Mouse (Mus musculus) ES-CJ7 (cell line): ENCODE results near the gene Tubal3.
"Not testable (repeated sequence)": the region's sequence is repeated elsewhere in the genome, so short reads cannot be mapped to it uniquely, and the experiment has no call there.

Experiments
- DNase-seq: peaks from one replicate; pipeline ENCODE4 v3.0.0; 2011; ENCODE audit warnings: low read depth, low spot score

The Tubal3 gene

DNA sequence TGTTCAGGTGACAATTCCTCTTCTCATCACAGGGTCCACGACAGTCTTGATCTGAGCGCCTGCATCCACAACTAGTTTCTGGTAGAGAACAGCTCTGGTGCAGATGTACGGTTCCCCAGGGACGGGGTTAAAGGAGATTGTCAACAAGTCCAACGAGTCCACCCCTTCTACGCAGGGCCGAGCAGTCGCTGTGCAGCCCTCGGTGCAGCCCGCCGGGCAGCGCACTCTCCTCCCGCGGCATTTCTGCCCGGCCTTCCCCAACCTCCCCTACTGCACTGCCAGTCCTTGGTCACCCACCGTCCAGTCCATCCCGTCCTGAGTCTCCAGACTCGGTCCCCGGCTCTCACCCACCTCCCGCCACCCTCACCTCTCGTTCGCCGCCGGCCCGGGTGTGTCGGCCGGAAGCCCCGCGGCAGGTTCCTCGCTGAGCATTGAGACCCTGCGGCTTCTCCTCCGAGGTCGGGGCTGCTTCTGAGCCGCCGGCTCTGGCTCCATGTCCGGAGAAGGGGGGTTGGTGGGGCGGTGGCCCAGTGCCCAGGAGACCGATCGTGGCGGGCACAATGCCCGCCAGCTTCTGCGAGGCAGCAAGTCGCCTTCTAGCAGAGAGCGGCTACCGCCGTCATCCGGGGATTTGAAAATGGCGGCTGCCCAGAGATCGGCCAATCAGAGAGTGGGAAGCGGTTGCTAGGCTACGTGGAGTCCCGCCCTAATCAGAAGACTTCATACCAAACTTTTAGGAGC, at the start of gene Tubal3, which contains the start of gene Net1:
Gene Tubal3, plus strand, starts transcription at position 704 of the 741 bp plus-strand sequence.
Gene Net1, minus strand, starts transcription at position 650 of the 741 bp plus-strand sequence.
- DNase-seq, result peak; percentile 87

DNA sequence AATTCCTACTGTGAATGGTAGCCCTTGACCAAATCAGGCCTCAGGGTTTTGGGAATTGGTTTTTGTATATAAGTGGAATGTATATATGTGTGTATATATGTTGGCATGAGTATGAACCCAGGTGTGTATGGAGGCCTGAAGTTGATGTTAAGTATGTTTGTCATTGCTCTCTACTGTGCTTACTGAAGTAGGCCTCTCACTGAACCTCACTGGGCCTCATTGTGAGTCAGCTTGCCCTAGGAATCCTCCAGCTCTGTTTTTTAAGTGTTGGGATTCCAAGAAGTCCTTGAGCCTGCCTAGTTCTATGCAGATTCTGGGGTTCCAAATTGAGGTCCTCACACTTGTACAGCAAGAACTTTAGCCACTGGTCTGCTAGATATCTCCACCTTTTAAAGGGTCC, 48.2 kb upstream of the Tubal3 start:
- no peak for DNase-seq

DNA sequence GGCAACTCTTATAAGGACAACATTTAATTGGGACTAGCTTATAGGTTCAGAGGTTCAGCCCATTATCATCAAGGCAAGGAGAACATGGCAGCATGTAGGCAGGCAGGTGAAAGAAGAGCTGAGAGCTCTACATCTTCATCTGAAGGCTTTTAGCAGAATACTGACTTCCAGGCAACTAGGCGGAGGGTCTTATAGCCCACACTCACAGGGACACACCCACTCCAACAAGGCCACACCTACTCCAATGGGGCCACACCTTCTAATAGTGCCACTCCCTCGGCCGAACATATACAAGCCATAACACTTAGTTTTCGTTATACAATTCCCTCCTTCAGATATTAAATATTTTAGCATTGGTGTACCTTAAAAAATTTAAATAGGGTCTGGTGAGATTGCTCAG, 45.2 kb upstream of the Tubal3 start:
- no peak for DNase-seq

DNA sequence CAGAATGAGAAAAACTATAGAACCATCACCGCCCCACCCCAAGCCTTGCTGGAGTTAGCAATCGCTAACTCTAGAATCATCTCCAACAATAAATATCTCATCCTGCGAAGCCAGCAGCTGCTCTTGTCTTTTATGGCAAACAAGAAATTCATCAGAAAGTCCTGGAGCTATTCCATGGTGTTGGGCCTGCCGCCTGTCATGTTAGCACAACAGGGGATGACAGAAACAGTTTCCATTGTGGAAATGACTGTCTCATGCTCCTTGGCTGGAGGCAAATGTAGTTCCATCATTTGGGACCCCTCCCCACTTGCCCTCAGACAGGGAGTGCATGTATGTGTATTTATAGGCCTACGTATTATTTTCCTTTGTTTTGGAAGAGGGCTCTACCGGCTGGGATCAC, 41.6 kb upstream of the Tubal3 start:
- DNase-seq, result no peak

DNA sequence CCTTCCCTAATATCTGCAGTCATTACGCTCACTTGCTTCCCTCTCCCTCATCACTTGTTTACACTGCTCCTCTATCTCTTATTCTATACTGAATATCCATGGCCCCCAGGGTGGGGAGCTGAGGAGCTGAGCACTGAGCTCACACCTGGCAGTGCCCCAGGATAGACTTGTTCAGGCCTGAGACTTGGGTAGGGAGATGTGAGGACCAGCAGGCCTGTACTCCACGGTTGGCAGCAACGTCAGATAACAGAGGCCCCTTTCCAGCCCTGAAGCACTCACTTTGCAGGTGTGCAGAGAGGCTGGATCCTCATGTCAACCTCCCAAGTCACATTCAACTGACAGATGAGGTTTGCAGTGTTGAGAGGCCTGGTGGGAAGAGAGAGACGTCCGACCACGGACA, 40.9 kb upstream of the Tubal3 start:
- no peak for DNase-seq

DNA sequence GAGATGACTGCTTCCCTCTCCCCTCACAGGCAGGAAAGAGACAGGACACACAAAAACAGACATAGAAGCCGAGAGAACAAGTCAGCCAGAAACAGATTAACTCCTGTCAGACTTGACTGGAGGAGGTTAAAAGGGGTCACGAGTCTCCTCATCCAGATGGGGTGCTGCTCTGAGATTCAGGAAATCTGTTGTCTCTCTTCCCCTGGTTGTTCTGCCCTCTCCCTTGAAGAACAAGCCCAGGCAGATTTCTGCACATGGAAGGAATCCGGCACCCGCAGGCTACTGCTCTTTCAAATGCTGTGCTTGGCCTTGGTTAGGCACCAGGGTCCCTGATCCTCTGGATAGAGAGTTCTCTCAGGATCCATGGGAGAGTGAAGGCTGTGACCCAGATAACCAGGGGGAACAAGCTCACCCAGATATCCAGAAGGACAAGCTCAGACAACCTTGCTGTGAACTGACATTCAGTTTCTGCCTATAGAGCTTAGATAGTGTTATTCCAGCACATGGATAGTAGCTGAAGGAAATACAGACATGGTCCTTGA, 40.3 kb upstream of the Tubal3 start:
- DNase-seq, result no peak

DNA sequence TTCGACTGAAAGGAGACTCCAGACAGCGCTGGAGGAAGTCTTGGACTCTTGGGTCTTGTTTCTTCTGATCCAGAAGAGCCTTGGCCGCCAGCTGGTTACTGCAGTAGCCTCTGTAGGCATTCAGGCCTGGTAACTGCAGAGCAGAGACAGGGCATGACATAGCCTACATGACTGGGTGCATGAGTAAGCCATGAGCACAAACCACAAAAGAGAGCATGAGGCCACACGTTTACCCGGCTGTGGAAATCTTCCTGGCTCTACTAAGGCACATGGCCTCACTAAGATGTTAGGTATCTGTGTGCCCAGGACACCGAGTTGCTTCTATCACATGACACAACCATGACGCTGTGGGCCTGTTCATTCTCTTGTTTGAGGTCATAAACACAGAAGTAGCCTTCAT, 31.4 kb upstream of the Tubal3 start:
- no peak for DNase-seq

DNA sequence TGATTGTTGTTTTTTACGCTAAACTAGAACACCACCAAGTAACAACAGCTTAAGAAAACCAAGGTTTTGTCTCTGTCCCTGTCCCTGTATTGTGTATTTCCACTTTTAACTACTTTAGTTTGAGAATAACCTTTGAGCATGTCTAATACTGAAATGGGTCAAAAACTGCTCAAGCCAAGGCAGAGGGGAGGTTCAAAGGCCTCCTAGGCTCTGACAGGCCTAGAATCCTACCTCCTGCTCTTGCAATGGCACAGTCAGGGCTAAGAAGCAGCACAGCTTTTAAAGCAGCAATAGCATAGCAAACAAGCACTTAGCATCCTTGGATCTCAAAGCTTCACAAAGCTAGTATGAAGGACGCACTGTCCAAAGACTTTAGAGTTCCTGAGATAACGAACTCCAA, 29.0 kb upstream of the Tubal3 start:
- DNase-seq, result no peak

DNA sequence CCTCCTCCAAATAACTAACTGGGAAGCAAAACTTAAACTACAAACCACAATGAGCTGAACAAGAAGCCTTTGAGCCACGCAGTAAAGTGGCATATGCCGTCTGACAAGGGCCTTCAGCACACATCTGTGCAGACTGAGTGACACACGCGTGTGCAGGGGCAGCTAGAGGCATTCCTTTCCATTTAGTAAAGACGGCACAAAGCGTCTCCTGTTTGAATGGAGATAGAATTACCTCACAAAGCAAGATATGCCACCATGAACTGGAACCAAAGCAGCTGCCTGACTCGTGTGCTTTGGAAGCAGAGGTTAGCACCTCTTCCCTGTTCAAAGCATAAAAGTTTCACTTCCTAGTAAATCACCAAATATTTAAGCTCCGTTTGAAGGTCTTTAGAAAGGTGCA, 28.0 kb upstream of the Tubal3 start:
- no peak for DNase-seq

DNA sequence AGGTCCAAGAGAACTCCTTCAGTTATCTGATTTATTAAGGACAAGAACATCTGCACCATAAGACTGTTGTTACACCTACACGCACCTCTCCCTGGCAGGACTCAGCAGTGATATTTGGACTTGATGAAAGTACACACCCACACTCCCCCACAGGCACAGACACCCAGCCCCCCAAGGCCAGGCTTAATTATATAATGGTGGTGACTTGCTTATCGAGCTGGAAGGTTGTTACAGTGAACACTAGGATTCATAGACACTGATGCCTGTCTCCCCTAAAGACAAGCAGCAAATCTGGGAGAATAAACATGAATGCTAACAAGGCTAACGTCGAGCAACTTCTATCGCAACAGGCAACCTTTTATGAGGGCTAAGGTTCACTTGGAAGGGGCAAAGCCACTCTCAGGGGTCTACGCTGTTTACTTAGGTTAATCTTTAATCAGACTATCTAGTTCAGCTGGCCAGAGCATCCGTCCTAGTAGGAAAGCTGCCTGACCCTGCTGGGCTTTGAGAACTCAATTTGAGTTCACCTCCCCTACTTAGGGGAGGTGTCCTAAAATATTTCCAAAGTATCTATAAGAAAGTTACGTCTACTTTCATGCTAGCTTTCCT, 26.5 kb upstream of the Tubal3 start:
- DNase-seq, result no peak

DNA sequence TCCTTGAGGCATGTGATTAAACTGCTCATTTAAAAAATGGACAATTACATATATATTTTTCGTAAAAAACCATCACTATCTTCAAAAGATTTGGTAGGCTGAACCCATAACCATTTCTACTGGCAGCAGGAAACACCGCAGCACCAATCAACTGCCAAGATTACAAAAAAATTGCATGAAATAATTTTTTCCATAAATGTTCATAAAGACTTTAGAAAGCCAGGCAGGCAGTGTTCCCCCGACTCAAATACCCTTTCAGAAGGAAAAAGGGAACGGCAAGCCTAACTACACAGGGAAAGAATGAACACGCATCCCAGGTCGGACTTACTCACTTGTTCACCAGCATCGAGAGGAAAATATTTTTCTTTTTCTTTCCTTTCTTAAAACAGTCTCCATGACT, 25.5 kb upstream of the Tubal3 start:
- DNase-seq, result no peak

DNA sequence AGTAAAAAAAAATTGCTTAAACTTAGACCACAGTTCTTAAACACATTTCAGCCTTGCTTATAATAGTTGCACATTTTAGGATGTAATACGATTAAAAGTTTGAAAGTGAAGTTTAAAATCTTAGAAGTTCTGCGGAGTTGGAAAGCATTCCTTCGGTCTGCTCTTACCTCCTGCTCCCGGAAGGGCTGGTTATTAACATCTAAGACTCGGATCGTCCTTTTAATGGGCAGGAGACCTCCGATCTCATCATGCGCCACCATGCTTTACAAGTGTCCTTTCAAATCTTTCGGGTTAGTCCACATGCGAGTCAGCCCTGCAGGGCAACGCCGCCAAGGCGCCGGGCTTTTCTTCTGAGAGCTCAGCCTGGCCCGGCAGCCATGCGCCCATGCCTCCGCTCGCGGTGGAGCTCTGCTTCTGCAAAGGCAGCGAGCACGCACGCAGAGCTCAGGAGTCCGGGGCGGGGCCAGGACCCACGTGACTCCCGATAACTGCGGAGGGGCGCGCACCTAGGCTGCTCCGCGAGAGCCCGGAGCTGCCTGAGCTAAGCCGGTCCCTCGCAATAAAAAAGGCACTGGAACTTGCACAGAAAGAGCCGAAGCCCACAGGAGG, 24.8 kb upstream of the Tubal3 start:
- DNase-seq, result peak; percentile 90

DNA sequence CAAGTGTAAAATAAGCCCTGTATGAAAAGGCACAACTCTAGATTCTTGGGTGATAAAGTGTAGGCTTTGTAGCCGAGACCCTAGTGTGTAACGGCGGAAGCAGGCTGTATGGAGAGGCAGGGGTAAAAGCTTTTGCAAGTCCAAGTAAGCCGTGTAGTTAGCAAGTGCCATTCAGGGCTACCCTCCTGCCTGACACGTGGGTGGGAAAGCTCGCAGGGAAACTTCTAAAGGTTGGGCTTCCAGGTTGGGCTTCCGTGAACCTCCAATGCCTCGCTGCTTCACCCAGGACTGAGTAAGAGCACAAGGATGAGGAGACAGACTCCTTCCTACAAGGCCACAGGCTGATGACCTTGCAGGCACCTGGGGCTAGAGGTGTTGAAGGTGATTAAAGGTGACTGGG, 23.5 kb upstream of the Tubal3 start:
- DNase-seq, result peak; percentile 20

DNA sequence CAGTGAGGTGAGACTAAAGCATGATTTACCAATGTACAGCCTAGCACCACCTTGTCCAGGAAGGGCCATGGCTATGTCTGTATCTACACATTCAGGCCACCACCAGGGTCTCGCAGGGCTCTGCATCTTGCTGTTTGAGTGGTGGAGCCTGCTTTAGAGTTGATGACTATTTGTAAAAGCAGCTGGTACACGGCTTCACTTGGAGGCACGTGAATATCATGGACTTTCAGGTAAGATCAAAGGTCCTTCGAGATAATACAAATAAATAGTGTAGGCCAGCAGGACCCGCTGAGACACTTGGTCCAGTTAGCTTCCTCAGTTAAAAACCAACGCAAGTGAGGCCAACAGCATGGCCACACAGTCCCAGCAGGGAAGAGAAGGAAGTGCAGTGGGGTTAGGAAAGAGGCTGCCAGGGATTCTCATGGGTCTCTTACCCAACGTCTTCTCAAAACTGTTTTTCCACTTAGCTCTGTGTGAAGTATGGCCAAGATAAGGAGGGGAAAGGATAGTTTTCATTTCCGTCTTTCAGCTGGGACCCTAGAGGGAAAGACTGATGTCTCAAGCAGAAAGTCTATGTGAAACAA, 22.6 kb upstream of the Tubal3 start:
- DNase-seq, result no peak

DNA sequence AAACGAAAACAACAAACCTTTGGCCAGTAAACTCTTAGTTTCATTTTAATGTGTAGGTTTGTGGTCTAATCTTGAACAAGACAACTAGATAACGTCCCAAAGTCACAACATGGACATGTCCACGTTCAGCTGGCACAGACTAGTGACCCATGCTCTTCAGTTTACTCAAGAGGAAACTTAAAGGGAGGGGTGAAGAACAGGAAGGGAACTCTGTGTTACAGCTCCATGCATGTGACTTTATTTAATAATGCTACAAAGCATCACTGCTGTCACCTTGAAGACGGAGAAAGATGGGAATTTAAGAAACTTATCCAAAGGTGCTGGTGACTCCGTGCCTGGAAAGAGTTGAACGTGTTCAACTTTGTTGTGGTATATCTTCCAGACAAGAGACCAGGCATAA, 22.0 kb upstream of the Tubal3 start:
- DNase-seq, result no peak

DNA sequence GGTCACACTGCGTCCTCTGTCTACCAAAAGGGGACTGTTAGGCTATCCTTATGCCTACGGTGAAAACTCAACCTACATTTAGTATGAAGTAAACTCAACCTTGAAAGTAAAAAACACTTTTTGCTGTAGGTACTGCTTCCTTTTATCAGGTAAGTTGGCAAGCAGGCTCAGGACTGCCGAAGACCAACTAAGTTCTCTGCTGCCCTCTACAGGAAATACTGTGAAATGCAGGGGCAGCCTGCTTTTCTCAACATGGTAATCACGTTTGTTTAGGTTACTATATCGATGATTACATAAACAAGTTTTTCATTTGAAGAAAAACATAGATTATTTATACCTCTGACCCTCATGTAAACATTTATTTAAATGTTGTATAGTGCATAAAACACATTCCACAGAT, 21.2 kb upstream of the Tubal3 start:
- DNase-seq, result peak; percentile 71

DNA sequence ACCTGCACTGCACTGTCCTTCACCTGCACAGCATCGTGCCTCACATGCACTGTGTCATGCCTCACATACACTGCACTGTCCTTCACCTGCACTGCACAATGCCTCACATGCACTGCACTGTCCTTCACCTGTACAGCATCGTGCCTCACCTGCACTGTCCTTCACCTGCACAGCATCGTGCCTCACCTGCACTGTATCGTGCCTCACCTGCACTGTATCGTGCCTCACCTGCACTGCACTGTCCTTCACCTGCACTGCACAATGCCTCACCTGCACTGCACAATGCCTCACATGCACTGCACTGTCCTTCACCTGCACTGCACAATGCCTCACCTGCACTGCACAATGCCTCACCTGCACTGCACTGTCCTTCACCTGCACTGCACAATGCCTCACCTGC, 19.9 kb upstream of the Tubal3 start:
- not testable (repeated sequence) for DNase-seq

DNA sequence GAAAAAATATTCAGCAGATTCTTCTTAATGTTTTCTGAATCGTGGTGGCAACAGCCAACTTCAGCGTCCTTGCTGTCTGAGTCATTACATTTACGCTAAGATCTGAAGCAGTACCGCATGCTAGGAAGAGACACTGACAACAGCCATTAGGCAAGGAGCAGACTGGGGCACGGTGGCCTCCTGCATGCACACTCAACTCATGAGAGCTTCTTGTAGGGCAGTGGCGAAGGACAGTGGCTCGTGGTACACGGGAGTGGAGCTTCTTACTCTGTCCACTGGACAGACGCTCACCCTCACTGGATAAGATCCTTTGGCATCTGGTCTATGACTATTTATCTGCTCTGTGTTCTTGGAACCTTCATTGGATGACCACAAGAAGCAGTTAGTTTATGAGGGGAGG, 18.8 kb upstream of the Tubal3 start:
- DNase-seq, result no peak

DNA sequence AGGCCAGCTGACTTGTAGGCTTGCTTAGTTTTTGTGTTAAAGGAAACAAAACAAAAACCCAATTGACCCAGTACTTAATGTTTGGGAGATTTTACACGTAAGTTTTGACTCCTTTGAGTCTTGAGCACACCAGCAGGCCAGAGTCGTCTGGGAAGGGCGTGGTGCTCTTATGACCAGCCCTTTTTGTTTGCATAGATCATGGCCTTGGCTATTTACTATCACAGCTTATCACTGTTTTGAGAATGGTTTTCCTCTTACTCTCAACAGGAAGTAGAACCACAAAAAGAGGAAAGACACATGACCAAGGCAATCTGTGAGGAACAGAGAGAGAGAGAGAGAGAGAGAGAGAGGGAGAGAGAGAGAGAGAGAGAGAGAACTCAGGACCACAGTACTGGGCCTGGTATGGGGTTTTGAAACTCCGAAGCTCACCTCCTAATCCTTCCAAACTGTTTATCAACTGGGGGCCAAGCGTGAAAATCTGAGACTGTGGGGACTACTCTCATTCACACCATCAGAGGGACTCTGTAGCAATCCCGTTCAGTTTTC, 10.8 kb upstream of the Tubal3 start:
- no peak for DNase-seq

DNA sequence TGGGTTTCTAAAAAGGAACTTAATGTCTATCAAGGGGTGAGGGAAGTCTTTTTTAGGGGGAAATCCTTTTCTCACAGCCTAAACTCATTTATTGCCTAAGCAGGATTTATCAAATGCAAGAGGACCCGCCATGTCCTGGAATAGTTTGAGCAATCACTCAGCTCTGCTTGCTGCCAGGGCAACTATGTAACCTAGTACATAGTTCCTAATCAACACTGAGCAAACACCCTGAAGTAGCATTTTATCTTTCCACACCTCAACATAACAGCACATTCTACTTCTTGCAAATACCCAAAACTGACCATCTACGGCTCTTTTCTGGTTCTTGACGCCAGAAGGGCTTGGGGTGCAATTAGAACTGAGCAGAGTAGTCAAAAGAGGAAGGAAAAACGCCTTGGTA, 9.8 kb upstream of the Tubal3 start:
- DNase-seq, result no peak

DNA sequence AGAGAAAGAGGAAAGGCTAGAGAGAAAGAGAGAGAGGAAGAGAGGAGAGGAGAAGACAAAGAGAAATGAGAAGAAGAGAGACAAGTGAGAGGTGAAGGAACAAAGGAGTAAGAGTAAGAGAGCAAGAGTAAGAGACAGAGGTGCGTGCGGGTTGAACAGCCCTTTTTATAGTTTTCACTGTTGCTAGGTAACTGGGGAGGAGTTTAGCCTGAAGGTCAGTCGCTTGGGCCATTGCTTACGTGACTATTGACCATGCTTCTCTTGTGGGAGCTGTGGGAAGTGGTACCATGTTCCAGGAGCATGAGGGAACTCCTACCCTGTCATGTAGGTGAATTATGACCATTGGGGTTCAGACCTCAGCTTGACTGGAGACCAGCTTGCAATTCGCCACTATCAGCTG, 7.7 kb upstream of the Tubal3 start:
- peak; percentile 12 for DNase-seq

DNA sequence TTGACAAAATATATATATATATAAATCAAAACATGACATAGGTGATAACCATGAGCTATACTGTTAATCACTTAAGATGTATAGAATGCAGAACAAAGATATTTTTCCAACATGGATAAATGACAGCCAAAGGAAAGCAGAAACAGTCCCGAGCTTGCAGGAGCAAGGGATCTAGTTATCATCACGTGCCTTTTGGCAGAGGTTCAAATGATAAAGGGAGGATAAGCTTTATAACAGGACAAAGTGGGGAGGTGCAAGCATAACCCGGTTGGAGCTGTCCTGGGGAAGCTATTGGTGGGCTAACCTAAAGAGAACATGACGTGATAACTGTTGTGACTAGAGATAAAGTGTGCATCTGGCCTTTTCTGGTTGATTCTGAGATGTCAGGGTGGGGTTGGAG, 4.6 kb upstream of the Tubal3 start:
- DNase-seq, result no peak
